Mouse (Mus musculus) forebrain, postnatal 0 days (tissue): ENCODE results near the gene Kif24. TPM values are rescaled to one million over a fixed set of nuclear protein-coding genes. Genes with fewer than 3 reads are reported as not detected.

Experiments
- ATAC-seq: fragments of 200-750 bp; cut with Nextera tagmentation; 2 replicates; pipeline ENCODE4 v1.8.0; 2017; ENCODE audit warnings: mild to moderate bottlenecking, moderate library complexity
- DNase-seq: peaks from one replicate; pipeline ENCODE4 v3.0.0-alpha.2; 2015
- H3K27ac ChIP-seq: fragments of 300-500 bp; sonication (generic); 2 replicates; pipeline ENCODE4 v1.5.1; 2014; ENCODE audit warnings: low read depth, mild to moderate bottlenecking, antibody characterized with exemption, low read length, moderate library complexity, mixed read lengths
- H3K27me3 ChIP-seq: fragments of 300-500 bp; sonication (generic); 2 replicates; pipeline ENCODE4 v1.6.1; 2014; ENCODE audit warnings: mild to moderate bottlenecking, low read length, mixed read lengths; ENCODE audit not compliant: insufficient read depth
- H3K36me3 ChIP-seq: fragments of 300-500 bp; sonication (generic); 2 replicates; pipeline ENCODE4 v1.6.1; 2014; ENCODE audit warnings: mild to moderate bottlenecking, moderate library complexity; ENCODE audit not compliant: insufficient read depth
- H3K4me1 ChIP-seq: fragments of 300-500 bp; sonication (generic); 2 replicates; pipeline ENCODE4 v1.6.1; 2014; ENCODE audit warnings: antibody characterized with exemption; ENCODE audit not compliant: insufficient read depth
- H3K4me2 ChIP-seq: fragments of 300-500 bp; sonication (generic); 2 replicates; pipeline ENCODE4 v1.6.1; 2014; ENCODE audit warnings: low read depth, mild to moderate bottlenecking, moderate library complexity
- H3K4me3 ChIP-seq: fragments of 300-500 bp; sonication (generic); 2 replicates; pipeline ENCODE4 v1.5.1; 2014; ENCODE audit warnings: low read depth, low read length, mixed read lengths
- H3K9ac ChIP-seq: fragments of 300-500 bp; sonication (generic); 2 replicates; pipeline ENCODE4 v1.6.1; 2014; ENCODE audit warnings: mild to moderate bottlenecking
- H3K9me3 ChIP-seq: fragments of 300-500 bp; sonication (generic); 2 replicates; pipeline ENCODE4 v1.6.1; 2016; ENCODE audit warnings: low read length
- CTCF ChIP-seq: sonication (generic); IDR thresholded peaks from 2 replicates; pipeline ENCODE4 v1.5.1; 2016; ENCODE audit warnings: antibody characterized with exemption, control low read depth, low read depth
- WGBS: fragments of 180-500 bp; shearing (Covaris S2); extraction: QIAGEN DNeasy Blood & Tissue Kit; methylation state at CpG from one replicate; pipeline ENCODE4 v1.1.7; 2014; 5-methylcytosine and 5-hydroxymethylcytosine counted together
- polyA plus RNA-seq: library from polyadenylated mRNA; unstranded; fragments of >200 nt; fragmentation: Nextera tagmentation; extraction: Ambion mirVana; gene quantifications from 2 replicates; pipeline ENCODE4 v1.2.1, GENCODE M21; 2015
- total RNA-seq: library from RNA; depleted of rRNA; stranded (reverse); fragments of >200 nt; gene quantifications from 2 replicates; pipeline ENCODE4 v1.2.3, GENCODE M21; 2014; rRNA removed

Gene Kif24
- total RNA-seq = 2.2 and 4.2 TPM in 2 replicates
- polyA plus RNA-seq = 0.78 and 1.8 TPM in 2 replicates

DNA sequence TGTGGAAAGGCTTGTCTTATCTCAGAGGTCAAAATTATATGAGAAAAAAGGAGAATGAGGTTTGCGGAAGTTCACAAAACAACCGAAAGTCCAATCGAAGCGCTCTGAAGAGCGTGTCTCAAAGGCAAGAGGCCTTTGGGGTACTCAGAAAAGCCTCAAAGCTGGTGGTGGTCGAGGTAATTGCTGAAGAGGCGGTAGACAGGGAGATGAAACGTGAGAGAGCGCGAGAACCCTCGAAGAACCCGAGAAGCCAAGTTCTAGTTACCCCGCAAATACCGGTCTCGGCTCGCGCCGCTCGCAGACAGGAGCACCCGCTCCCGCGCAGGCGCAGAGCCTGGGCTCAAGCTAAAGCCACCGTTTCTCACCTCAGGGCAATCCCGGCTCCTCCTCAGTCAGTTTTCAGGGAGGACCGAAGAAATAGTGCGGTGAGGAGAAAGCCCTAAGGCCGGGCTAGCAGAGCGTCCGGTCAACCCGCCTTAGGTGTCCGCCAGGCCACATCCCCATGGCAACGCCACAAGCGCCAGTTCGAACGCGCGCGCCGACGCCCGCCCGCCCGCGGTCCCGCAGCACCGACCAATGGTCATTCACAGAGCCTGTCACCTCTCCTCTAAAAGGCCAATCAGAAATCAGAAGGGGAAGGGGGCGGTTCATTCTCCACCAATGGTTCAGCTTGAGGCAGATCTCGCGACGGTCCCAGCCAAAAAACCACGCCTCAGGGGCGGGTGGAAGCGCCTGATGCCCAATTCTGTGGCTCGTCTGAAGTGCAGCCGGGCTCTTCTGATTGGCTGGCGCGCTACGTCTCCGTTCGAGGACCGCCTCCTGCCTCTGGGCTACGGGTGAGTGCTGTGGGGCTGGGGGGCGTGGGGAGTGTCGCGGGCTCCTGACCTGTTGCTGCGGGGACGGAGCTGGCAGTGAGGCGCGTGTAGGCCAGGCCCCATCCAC is at the start of gene Kif24, which contains the start of gene Nudt2:
Gene Kif24, minus strand, starts transcription at position 543 of the 942 bp plus-strand sequence.
Gene Nudt2, plus strand, starts transcription at position 807 of the 942 bp plus-strand sequence.
- peak within 1 kb of the TSS; percentile 67 for H3K4me3 ChIP-seq
- TF ChIP-seq CTCF = no peak
- under 1% methylated on average over 70 of the region's 70 CpGs for WGBS
- DNase-seq = peak; percentile 100
- ATAC-seq = peak; percentile 98
- peak within 1 kb of the TSS; percentile 67 for H3K4me2 ChIP-seq
- H3K27ac ChIP-seq = peak within 1 kb of the TSS; percentile 30; the same call in 1 of the 2 replicates
- no peaks in the 10 kb centered on the region for H3K27me3 ChIP-seq
- no peaks in the 10 kb centered on the region for H3K36me3 ChIP-seq
- no peaks in the 10 kb centered on the region for H3K9me3 ChIP-seq
- H3K9ac ChIP-seq = peak within 1 kb of the TSS; percentile 62
- peaks cover 5% of the 10 kb centered on the region; the same call in 1 of the 2 replicates for H3K4me1 ChIP-seq

- TF ChIP-seq CTCF = no peak
- Histone ChIP-seq H3K4me1 (0 out of 2 replicates have a peak, but pooled peaks cover 7% of the 10 kb centered on the region), H3K36me3 (peaks cover 5% of the 10 kb centered on the region), H3K27ac (no peak overlapping the region), H3K9me3 (no peaks in the 10 kb centered on the region), H3K9ac (peak overlapping the region; percentile 10; the same call in 1 of the 2 replicates), H3K4me3 (no peak overlapping the region), H3K4me2 (no peak overlapping the region), H3K27me3 (no peaks in the 10 kb centered on the region)
- no peak for ATAC-seq
- WGBS = 20% methylated on average over 8 of the region's 8 CpGs
- DNase-seq = no peak
Observed at GRCm38 (mm10) chr4:41513714-41514113, 49.0 kb upstream of the Kif24 start.

- DNase-seq = peak; percentile 32
- ATAC-seq = peak; percentile 65
- no peak overlapping the region for H3K4me2 ChIP-seq
Observed at GRCm38 (mm10) chr4:41513309-41513708, 48.6 kb upstream of the Kif24 start.

GRCm38 (mm10) chr4:41507998-41508397 is 43.3 kb upstream of the Kif24 start:
- peak overlapping the region; percentile 51; the same call in 1 of the 2 replicates for H3K4me3 ChIP-seq
- H3K27ac ChIP-seq = no peak overlapping the region
- H3K9me3 ChIP-seq = no peaks in the 10 kb centered on the region
- H3K36me3 ChIP-seq = no peaks in the 10 kb centered on the region
- ATAC-seq = no peak
- 45% methylated on average over 7 of the region's 7 CpGs for WGBS
- H3K4me1 ChIP-seq = no peaks in the 10 kb centered on the region
- no peak overlapping the region for H3K9ac ChIP-seq
- no peak for TF ChIP-seq CTCF
- H3K4me2 ChIP-seq = peak overlapping the region; percentile 90; the same call in 1 of the 2 replicates
- peaks cover 4% of the 10 kb centered on the region; the same call in 1 of the 2 replicates for H3K27me3 ChIP-seq
- DNase-seq = no peak

More at GRCm38 (mm10) chr4:41513309-41513708, 48.6 kb upstream of the Kif24 start:
- Histone ChIP-seq H3K9ac (peak overlapping the region; percentile 10; the same call in 1 of the 2 replicates), H3K4me1 (0 out of 2 replicates have a peak, but pooled peaks cover 7% of the 10 kb centered on the region), H3K36me3 (peaks cover 1% of the 10 kb centered on the region; the same call in 1 of the 2 replicates), H3K4me3 (no peak overlapping the region), H3K27me3 (peaks cover 4% of the 10 kb centered on the region; the same call in 1 of the 2 replicates), H3K9me3 (no peaks in the 10 kb centered on the region), H3K27ac (no peak overlapping the region)
- TF ChIP-seq CTCF = no peak
- WGBS = 10% methylated on average over 4 of the region's 4 CpGs

- 0 out of 2 replicates have a peak, but pooled peaks cover 4% of the 10 kb centered on the region for H3K4me1 ChIP-seq
- no peaks in the 10 kb centered on the region for H3K36me3 ChIP-seq
- H3K9me3 ChIP-seq = no peaks in the 10 kb centered on the region
- H3K27me3 ChIP-seq = peaks cover 4% of the 10 kb centered on the region; the same call in 1 of the 2 replicates
- DNase-seq = peak; percentile 56
- peak overlapping the region; percentile 51 for H3K4me3 ChIP-seq
- ATAC-seq = peak; percentile 25
- H3K27ac ChIP-seq = peak overlapping the region; percentile 74
- peak overlapping the region; percentile 74 for H3K9ac ChIP-seq
- no peak for TF ChIP-seq CTCF
- peak overlapping the region; percentile 90 for H3K4me2 ChIP-seq
- 4% methylated on average over 22 of the region's 22 CpGs for WGBS
Observed at GRCm38 (mm10) chr4:41507326-41507924, 42.7 kb upstream of the Kif24 start.

GRCm38 (mm10) chr4:41506906-41507305 is 42.2 kb upstream of the Kif24 start:
- H3K27me3 ChIP-seq = peaks cover 4% of the 10 kb centered on the region; the same call in 1 of the 2 replicates
- H3K4me3 ChIP-seq = peak overlapping the region; percentile 51
- peak overlapping the region; percentile 90 for H3K4me2 ChIP-seq
- no peaks in the 10 kb centered on the region for H3K36me3 ChIP-seq
- peak overlapping the region; percentile 74 for H3K9ac ChIP-seq
- 0 out of 2 replicates have a peak, but pooled peaks cover 7% of the 10 kb centered on the region for H3K4me1 ChIP-seq
- peak; percentile 38; the same call in 1 of the 2 replicates for TF ChIP-seq CTCF
- H3K9me3 ChIP-seq = no peaks in the 10 kb centered on the region
- peak overlapping the region; percentile 74 for H3K27ac ChIP-seq
- ATAC-seq (peak; percentile 84), DNase-seq (peak; percentile 88)
- 2% methylated on average over 29 of the region's 29 CpGs for WGBS
